Mouse (Mus musculus) heart, adult 11 months (tissue): ENCODE data around the gene Nrxn3.

Experiments
- DNase-seq: peaks from one replicate; pipeline ENCODE4 v3.0.0; 2022

Nrxn3 gene

DNA sequence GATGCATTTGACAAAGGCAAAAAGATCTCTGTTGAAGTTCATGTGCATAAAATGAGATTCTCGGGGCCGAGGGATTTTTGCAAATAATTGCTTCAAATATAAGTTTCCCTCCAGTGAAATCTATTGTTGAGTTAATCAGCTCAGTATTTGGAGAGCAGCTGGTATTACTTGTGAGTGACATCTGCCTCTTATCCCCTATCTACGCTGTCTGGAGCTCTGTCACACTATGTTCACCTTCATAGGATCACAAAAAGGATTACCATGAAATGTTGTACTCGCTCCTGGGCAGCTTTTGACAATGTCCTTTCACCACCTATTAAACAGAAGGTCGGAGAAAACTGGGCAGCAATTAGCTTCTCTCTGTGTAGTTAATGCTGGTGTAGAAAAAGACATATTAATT, 1259.8 kb downstream of the Nrxn3 start:
- no peak for DNase-seq

DNA sequence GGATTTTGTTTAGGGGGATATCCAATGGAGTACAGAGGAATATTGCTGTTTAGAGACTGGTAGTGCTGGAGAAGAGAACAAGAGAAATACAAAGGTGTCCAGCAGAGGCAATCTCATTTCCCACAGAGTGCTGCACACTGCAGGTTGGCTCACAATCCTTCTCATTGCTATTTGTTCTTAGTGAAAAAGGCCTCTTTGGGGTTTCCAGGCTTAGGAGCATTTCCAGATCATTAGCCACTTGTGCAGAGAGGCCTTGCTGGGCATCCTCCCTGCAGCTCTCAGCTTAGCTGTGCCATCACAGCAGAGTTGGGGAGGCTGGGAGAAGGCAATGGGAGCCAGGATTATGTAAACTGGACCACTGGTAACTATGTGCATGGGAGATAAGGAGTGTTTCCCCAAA, 1260.7 kb downstream of the Nrxn3 start:
- DNase-seq, result no peak

DNA sequence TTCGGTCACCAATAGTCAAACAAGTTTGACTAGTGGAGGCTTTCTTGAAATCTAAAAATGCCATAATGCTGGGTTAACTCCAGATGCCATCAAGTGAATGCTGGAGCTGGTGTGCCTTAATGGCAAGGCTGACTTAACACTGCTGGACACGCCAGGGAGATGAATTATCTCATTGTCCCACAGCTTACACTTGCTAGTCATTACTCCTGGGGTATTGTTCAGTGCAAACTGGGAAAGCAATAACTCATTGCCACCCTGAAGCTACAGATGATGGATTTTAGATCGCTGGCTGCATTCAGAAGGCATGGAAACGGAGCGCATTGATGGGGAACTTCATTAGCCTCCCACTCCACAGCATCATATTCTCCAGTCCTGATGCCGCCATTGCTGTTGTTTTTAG, 1263.5 kb downstream of the Nrxn3 start:
- DNase-seq, result no peak

- DNase-seq, result no peak
Observed at GRCm38 (mm10) chr12:89993273-89993672, 1270.6 kb downstream of the Nrxn3 start.

DNA sequence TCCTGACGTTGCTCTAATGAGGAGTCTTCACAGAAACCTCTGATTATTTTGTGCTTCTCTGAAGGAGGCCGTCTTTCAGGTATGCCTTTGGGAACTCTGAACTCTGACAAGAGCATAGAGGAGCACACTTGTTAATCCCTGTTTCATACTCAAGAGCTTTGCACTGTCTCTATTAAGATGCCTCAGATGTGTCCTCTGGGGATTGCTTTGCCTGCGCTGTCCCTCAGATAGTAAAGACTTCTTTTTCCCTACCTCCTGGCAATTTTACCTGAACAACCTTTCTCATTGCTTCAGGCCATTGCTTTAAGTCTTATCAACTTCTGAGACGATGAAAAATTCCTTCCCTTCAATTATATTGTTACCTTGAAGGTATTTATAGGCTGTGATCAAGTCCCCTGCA, 1272.7 kb downstream of the Nrxn3 start:
- no peak for DNase-seq

DNA sequence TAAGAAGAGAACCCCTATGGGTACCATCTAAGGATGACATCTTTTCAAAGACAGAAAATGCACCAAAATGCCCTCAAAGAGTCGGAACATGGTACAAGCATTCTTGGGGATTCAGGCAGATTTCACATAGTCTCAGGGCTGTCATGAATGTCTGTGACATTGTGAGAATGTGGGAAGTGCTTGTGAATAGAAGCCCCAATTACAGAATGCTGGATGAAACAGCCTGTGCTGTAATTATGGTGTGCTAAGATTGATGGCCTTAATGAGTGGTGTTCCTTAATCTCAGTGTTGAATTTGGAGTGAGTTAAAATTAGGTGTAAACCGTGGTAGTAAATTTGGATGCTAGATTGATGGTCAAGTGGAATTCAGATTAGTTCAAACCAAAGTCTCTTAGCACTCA, 1287.6 kb downstream of the Nrxn3 start:
- no peak for DNase-seq

DNA sequence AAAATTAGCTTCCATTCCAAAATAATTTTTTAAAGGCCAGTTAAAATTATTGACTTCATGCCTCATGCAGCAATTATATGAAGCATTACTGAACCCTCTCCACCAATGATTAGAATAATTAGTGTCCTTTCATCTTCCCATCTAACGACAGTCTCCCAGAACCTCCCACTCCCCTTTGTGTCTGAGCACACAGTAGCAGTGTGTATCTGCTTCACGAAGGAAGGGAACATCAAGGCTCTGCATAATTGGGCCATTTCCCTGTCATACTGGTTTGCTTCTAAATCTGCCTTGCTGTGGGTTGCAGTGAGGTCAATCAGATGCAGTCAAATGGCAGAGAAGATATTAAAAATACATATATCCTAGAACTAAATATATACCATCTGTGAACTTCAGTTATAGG, 1291.3 kb downstream of the Nrxn3 start:
- no peak for DNase-seq

- DNase-seq, result peak; percentile 81
Observed at GRCm38 (mm10) chr12:90027023-90027422, 1304.3 kb downstream of the Nrxn3 start.

DNA sequence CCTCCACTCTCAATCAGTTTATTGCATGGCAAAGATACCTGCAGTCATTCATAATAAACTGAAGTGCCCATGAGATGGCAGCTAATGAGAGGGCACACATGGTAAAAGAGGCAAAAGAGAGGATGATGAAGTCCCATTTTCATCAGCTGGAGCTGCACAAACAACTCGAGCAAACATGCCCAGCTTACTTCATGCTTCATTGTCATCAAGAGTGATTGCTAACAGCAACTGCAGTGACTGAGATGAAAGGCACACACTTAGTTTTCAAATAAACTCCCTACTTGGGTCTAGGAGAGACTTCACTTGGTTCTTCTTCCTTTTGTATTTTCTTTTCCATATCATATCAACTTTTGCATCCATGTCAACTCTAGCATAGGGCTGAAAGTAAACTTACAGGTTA, 1318.4 kb downstream of the Nrxn3 start:
- DNase-seq, result no peak

DNA sequence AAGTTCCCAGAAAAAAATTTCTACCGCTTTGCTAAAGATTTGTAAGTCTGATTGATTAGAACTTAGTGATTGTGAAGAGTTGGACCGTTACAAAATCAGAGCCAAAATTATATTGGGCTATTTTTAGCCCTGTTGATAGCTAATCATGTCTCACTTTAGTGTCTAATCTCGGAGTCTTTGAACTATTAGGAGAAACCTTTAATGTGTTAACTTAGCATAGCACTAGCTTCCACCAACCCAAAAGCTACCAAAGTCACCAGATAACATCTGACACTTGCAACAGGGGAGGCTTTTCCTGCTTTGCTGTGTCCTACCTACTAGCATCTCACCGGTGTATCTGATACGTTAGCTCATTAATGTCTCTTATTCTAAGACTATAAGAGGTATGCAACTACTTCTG, 1333.6 kb downstream of the Nrxn3 start:
- no peak for DNase-seq

- DNase-seq, result no peak
Observed at GRCm38 (mm10) chr12:90059786-90060185, 1337.1 kb downstream of the Nrxn3 start.

DNA sequence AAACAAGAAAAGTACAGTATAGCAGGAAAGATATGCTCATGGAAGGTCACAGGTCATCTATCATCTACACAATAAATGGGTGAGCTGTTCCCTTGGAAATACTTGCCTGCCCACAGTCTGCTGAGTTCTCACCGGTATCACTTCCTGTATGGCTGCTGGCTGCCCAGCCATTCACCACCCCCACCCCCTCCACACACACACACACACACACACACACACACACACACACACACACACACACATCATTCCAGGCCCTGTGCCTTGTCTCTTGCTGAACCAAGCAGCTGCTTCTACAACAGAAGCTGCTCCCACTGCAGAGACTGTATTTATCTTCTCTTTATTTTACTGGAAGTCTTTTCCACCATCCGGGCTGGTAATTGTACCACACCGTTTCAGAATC, 1338.6 kb downstream of the Nrxn3 start:
- no peak for DNase-seq

DNA sequence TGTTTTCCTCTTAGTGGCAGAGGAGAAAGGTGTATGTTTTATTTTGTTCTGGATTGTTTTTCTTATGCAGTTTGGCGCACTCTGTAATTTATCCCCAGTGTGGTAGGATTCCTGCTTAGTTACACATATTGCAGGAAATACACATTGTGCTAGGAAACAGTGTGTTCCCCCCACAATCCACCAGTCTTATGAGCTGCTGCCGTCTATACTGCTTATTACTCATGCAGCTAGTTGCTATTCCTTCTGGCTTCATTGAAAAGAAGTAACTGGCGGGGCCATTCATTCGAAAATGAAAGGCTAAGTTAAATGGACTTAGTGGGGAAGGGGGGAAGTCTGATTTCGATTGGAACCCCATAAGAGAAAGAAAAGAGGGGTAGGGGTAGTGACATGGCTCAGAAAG, 1339.5 kb downstream of the Nrxn3 start:
- no peak for DNase-seq

DNA sequence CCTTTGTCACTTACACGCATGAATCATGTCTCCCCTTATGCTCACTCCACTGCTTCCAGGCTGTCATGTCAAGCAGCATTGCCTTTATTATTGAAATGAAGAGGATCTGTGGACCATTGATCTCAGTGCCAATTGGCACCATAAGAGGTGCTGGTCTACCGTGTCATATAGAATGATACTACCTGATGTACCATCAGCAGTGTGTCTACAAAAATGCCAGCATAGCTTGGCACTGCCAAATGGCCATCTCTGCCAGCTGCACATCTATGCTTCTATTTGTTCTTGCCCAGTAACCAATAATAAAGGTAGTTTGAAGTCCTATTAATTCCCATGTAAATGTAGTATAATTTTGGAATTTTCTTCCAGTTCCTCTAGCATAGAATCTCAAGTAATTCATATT, 1340.8 kb downstream of the Nrxn3 start:
- DNase-seq, result no peak

DNA sequence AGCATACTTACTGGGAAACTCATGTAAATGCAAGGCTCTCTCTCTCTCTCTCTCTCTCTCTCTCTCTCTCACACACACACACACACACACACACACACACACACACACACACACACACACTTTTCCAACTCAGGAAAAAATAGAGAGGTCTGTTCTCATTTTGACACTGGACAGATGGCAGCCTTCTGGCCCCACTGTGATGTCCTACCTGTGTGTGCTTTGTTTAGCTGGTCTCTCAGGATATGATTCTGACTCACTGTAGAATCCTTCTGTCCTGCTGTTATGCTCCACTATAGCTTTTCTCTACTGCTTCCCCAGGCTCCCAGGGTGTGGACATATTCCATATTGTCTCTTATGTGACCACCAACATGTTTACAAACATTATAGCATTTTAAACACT, 1363.2 kb downstream of the Nrxn3 start:
- no peak for DNase-seq

DNA sequence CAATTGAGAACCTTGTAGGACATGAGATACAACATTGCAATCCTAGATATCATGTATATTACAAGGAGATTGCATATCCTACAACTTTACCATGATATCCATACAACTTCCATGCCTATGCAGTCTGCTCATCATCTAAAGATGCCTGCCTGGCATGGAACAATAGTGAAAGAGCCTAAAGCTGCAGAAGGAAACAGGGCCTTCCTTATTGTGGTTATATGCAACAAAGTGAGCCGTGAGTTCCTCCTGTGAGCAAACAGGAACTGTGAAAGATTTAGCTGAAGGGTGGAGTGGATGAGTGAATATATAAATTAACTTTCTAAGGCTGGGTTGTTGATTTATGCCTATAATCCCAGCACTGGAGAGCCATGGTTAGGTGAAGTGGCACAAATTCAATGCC, 1373.1 kb downstream of the Nrxn3 start:
- no peak for DNase-seq

- DNase-seq, result no peak
Observed at GRCm38 (mm10) chr12:90113351-90113791, 1390.7 kb downstream of the Nrxn3 start.

GRCm38 (mm10) chr12:90131927-90132869, 1409.5 kb downstream of the Nrxn3 start:
- no peak for DNase-seq

GRCm38 (mm10) chr12:90142011-90142410, 1419.3 kb downstream of the Nrxn3 start:
- no peak for DNase-seq

DNA sequence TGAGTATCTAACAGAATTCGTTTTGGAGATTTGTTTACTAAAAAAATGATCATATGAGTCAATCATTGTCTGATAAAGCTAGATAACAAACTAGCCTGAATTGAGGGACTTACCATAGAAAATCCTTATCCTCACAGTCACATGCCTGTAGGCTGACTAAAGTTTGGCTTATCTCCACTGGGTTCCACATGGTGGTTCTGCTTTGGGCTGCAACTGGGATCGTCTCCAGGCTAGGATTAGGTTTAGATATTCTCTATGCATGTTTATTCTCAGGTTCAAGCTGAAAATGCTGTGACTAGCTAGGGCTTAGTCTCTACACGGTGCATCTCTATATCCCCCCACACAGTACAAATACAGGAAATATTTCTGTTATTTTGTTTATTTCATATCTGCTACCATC, 1421.6 kb downstream of the Nrxn3 start:
- DNase-seq, result no peak

DNA sequence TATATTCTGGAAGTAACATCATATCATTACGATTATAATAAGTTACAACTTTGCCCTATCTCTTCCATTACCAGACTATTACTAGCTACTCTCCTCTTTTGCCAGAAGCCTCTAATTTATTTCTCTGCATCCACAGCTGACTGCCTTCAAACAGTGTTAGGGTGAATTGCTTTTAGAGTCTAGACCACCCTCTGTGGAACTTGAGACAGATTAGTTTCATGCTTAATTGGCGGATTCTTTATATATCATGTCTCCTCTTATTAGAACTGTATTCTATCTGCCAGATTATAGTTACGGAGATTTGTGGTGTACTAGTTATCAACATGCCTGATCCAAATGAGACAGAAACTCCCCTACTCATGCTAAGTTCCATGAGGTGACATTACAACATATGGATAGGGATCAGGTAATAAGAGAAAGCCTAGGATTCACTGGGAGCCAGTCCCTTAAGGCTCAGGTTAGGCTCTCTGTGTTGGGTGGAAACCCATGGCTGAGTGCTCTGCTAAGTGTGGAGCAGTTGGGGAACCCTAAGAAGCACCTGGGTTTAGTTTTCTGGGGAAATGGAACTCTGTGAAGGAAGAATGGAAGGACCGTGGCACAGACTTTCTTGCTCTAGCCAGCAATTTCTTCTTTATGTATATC, 1435.6 kb downstream of the Nrxn3 start:
- peak; percentile 21 for DNase-seq

DNA sequence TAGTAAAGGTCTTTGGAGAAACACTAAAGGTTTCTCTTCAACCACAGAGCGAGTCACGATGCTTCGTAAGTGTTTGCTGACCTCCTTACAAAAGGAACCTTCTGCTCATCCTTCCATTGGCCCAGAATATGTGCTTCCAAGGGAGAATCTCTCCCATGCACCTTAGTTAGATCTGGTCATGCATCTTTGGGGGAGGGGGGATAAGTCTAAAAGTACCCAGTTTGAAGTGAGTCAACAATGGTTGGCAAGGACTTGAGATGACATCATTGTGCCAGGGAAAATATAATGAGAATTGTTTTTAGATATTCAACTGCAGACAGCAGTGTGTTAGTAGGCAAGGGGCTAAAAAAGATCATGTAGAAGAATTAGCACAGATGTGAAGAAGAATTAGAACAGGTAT, 1437.2 kb downstream of the Nrxn3 start:
- no peak for DNase-seq

- DNase-seq, result no peak
Observed at GRCm38 (mm10) chr12:90166118-90166517, 1443.4 kb downstream of the Nrxn3 start.

GRCm38 (mm10) chr12:90181566-90181965, 1458.9 kb downstream of the Nrxn3 start:
- DNase-seq, result no peak
